Mouse (Mus musculus): Measurements from ENCODE around the gene Ccr7.

- TF ChIP-seq TBP (IDR thresholded peaks at IDR 0.05; ENCODE audit: low read depth, low read length), result no peak
- no peak for TF ChIP-seq CTCF (IDR thresholded peaks at IDR 0.05 in 2 of 3, conservative IDR thresholded peaks at IDR 0.05 in 1 of 3; ENCODE audit: control insufficient read depth in 1 of 3, insufficient read depth in 1 of 3, low read depth in 2 of 3, low read length in 3 of 3, poor library complexity in 1 of 3, severe bottlenecking in 1 of 3)
- no peak for TF ChIP-seq POLR2A (IDR thresholded peaks at IDR 0.05; ENCODE audit: control insufficient read depth in 1 of 2, insufficient read depth in 1 of 2, low read depth in 1 of 2, low read length in 2 of 2, poor library complexity in 1 of 2)
These were observed 13.2 kb upstream of the Ccr7 start for GRCm38 (mm10) chr11:99168030-99168474.

All from MEL (cell line).